Mouse (Mus musculus): ENCODE results near the gene Rbbp7.
"Not testable (repeated sequence)": the region's sequence is repeated elsewhere in the genome, so short reads cannot be mapped to it uniquely, and the experiment has no call there.

The Rbbp7 gene

GRCm38 (mm10) chrX:162760115-162760942 is at the start of gene Rbbp7:
Gene Rbbp7, plus strand, starts transcription at chrX:162760402.
- in situ Hi-C loops (cut with MboI, MseI), result no loop called here

- in situ Hi-C loops (cut with MboI, MseI), result no loop called here
Observed at GRCm38 (mm10) chrX:162717837-162718236, 42.4 kb upstream of the Rbbp7 start.

GRCm38 (mm10) chrX:162719615-162720014 is 40.6 kb upstream of the Rbbp7 start:
- in situ Hi-C loops (cut with MboI, MseI), result no loop called here

- in situ Hi-C loops (cut with MboI, MseI), result no loop called here
Observed at GRCm38 (mm10) chrX:162727367-162727777, 32.8 kb upstream of the Rbbp7 start.

DNA sequence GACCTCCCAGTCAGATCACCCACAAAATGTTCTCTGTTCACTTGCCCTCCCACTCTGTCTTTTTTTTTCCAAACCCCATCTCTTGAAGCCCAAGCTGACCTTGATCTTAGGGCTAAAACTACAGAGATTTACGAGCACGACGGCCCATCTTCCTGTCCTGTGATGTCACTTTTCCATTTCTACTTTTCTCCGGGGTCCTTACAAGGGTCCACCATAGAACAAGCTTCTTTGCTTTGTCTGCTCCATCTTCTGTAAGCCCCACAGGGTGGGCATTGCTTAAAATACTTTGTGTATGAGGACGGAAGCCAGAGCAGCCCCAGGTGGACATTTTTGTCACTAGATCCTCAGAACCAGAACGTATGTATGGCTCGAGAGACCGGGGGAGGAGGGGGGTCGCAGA is 32.4 kb upstream of the Rbbp7 start:
- in situ Hi-C loops (cut with MboI, MseI), result no loop called here

- in situ Hi-C loops (cut with MboI, MseI), result no loop called here
Observed at GRCm38 (mm10) chrX:162728228-162728627, 32.0 kb upstream of the Rbbp7 start.

- in situ Hi-C loops (cut with MboI, MseI), result no loop called here
Observed at GRCm38 (mm10) chrX:162730031-162730430, 30.2 kb upstream of the Rbbp7 start.

DNA sequence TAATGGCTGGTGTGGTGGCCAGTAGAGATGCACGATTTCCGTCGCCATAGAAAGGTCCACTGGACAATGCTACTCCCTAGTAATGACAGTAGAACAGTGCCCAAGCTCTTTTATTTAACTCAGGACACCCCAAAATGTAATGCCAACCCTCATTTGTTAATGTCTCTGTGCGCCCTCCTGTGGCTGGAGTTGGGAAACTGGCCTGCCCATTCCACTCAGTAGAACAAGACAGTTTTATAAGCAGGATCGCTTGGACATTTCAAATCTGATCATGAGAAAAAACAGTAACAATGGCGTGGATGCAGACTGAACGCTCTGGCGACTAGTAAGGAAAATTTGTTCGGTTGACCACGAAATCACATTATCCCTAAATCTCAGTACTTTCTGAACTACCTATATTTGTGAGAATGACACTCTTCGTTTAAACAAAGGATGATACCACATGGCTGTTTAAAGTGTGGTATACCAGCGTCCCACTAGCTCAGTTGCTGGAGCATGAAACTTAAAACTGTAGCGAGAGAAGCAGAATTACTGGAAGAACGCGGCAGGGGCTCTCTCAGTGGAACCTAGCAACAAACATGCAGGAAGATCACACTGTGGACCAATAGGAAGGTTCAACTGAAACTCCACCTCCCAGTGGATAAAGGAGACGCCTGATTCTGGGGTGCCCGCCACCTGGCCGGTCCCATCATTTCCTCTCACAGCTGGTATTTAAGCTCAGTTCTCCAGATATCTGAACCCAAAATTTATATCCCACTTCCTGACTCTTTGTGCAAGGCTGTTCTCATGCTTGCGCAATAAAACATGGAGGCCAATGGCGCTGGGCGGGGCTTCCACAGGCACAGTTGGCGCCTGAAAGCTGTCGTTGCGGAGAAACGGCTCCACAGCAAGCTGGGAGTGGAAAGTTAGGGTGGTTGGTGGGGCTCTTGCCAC is 24.9 kb upstream of the Rbbp7 start:
- in situ Hi-C loops (cut with MboI, MseI), result no loop called here

DNA sequence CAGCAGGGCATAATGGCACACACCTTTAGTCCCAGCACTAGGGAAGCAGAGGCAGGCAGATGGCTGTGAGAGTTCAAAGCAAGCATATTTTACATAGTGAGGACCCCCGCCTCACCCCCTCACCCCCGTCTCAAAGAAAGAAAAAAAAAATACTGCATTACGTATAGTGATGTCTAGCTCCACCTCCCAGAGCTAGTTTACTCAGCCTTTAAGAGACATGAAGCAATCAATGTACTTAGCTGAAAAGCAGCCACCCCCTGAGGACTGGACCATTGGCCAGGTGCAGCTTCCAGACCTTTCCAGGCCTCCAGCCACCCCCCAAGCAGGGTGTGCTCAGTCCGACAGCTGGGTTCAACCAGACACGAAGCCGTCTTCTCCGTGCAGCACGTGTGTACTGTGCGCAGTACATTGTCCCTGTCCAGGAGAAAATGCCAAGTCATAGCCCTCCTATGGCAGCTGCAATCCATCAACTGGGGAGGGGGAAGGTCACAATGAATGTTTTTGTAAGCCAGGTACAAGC is 24.0 kb upstream of the Rbbp7 start:
- in situ Hi-C loops (cut with MboI, MseI), result no loop called here

- in situ Hi-C loops (cut with MboI, MseI), result no loop called here
Observed at GRCm38 (mm10) chrX:162748696-162749420, 11.3 kb upstream of the Rbbp7 start.

DNA sequence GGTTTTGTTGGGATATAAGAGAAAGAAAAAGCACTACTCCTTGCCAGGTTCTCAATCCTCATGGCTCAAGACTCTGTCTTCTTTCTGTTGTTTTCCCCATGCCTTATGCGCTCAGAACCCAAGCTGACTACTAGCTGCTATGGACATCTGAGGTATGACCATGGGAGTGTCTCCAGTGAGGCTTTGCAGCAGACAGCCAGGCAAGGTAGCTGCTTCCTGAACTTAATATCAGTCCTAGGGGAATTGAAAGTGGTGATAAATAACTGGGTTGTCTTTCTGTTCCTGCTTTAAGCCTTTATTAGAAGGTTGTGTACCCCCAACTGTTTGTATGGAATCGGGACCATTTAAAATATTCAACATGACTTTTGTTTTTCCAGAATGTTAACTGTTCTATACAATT is 7.8 kb upstream of the Rbbp7 start:
- in situ Hi-C loops (cut with MboI, MseI), result no loop called here

GRCm38 (mm10) chrX:162754314-162754713 is 5.9 kb upstream of the Rbbp7 start:
- in situ Hi-C loops (cut with MboI, MseI), result no loop called here

- in situ Hi-C loops (cut with MboI, MseI), result no loop called here
Observed at GRCm38 (mm10) chrX:162756058-162756457, 4.1 kb upstream of the Rbbp7 start.

GRCm38 (mm10) chrX:162759251-162760114 is 719 bp upstream of the Rbbp7 start:
- in situ Hi-C loops (cut with MboI, MseI), result no loop called here

GRCm38 (mm10) chrX:162760958-162761515 is 835 bp downstream of the Rbbp7 start:
- in situ Hi-C loops (cut with MboI, MseI), result no loop called here

- in situ Hi-C loops (cut with MboI, MseI), result no loop called here
Observed at GRCm38 (mm10) chrX:162761716-162762395, 1.7 kb downstream of the Rbbp7 start.

- in situ Hi-C loops (cut with MboI, MseI), result no loop called here
Observed at GRCm38 (mm10) chrX:162770726-162771125, 10.5 kb downstream of the Rbbp7 start.

GRCm38 (mm10) chrX:162788372-162788771 is 28.2 kb downstream of the Rbbp7 start:
- in situ Hi-C loops (cut with MboI, MseI), result no loop called here

GRCm38 (mm10) chrX:162791392-162791791 is 31.2 kb downstream of the Rbbp7 start:
- in situ Hi-C loops (cut with MboI, MseI), result not testable (repeated sequence)

DNA sequence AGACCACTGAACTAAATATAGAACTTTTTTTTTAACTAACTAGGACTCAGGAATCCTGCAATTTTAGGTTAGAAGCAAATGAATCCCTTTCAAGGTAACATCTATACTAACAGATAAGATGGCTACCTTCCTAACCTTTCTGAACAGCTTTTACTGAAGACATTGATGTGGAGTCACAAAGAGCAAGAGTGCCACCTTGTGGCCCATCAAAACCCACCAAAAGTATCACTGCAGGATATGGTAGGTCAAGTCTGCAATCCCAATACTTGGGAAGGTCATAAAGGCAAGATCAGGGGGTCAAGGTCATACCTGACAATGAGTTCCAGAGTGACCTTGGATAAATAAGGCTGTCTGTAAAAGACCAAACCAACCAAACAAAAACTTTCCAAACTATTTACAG is 40.2 kb downstream of the Rbbp7 start:
- in situ Hi-C loops (cut with MboI, MseI), result no loop called here

Measured in T-helper 17 cell (primary cell).